Mouse (Mus musculus) splenic B cell, adult 2 months (primary cell): ENCODE data around the gene Ccdc162.

ENCODE experiments used
- DNase-seq: peaks from one replicate; pipeline ENCODE4 v3.0.0-alpha.2; 2011; ENCODE audit warnings: low read depth, low spot score
- H3K27me3 ChIP-seq: 2 replicates; pipeline ENCODE4 v1.6.1; 2012; ENCODE audit warnings: mild to moderate bottlenecking, low read length, moderate library complexity, mixed read lengths; ENCODE audit not compliant: control insufficient read depth, poor library complexity, insufficient read depth, severe bottlenecking
- H3K36me3 ChIP-seq: 2 replicates; pipeline ENCODE4 v1.6.1; 2012; ENCODE audit warnings: mild to moderate bottlenecking, low read length, moderate library complexity, mixed read lengths; ENCODE audit not compliant: control insufficient read depth, poor library complexity, insufficient read depth, severe bottlenecking

Gene Ccdc162

GRCm38 (mm10) chr10:41558401-41558800 is 158.0 kb downstream of the Ccdc162 start:
- Histone ChIP-seq H3K27me3 (no peaks in the 10 kb centered on the region), H3K36me3 (no peaks in the 10 kb centered on the region)
- DNase-seq, result no peak

- H3K27me3 ChIP-seq, result no peaks in the 10 kb centered on the region
- H3K36me3 ChIP-seq, result no peaks in the 10 kb centered on the region
- no peak for DNase-seq
Measured at GRCm38 (mm10) chr10:41555081-41555480, 161.4 kb downstream of the Ccdc162 start.

GRCm38 (mm10) chr10:41553711-41554110 is 162.7 kb downstream of the Ccdc162 start:
- H3K36me3 ChIP-seq, result no peaks in the 10 kb centered on the region
- DNase-seq, result no peak
- no peaks in the 10 kb centered on the region for H3K27me3 ChIP-seq

GRCm38 (mm10) chr10:41552847-41553589 is 163.4 kb downstream of the Ccdc162 start:
- Histone ChIP-seq H3K27me3 (no peaks in the 10 kb centered on the region), H3K36me3 (no peaks in the 10 kb centered on the region)
- peak; percentile 37 for DNase-seq

GRCm38 (mm10) chr10:41552319-41552718 is 164.1 kb downstream of the Ccdc162 start:
- peak; percentile 24 for DNase-seq
- H3K27me3 ChIP-seq, result no peaks in the 10 kb centered on the region
- H3K36me3 ChIP-seq, result no peaks in the 10 kb centered on the region

- no peak for DNase-seq
- Histone ChIP-seq H3K36me3 (no peaks in the 10 kb centered on the region), H3K27me3 (no peaks in the 10 kb centered on the region)
Measured at GRCm38 (mm10) chr10:41550711-41551110, 165.7 kb downstream of the Ccdc162 start.

- Histone ChIP-seq H3K36me3 (no peaks in the 10 kb centered on the region), H3K27me3 (no peaks in the 10 kb centered on the region)
- no peak for DNase-seq
Measured at GRCm38 (mm10) chr10:41546396-41547165, 169.9 kb downstream of the Ccdc162 start.

- no peaks in the 10 kb centered on the region for H3K27me3 ChIP-seq
- DNase-seq, result peak; percentile 11
- H3K36me3 ChIP-seq, result no peaks in the 10 kb centered on the region
Measured at GRCm38 (mm10) chr10:41545224-41545755, 171.1 kb downstream of the Ccdc162 start.

GRCm38 (mm10) chr10:41544481-41545190 is 171.8 kb downstream of the Ccdc162 start:
- Histone ChIP-seq H3K27me3 (no peaks in the 10 kb centered on the region), H3K36me3 (no peaks in the 10 kb centered on the region)
- peak; percentile 63 for DNase-seq

- no peaks in the 10 kb centered on the region for H3K36me3 ChIP-seq
- no peaks in the 10 kb centered on the region for H3K27me3 ChIP-seq
- DNase-seq, result no peak
Measured at GRCm38 (mm10) chr10:41543844-41544243, 172.6 kb downstream of the Ccdc162 start.

GRCm38 (mm10) chr10:41543439-41543838 is 173.0 kb downstream of the Ccdc162 start:
- no peaks in the 10 kb centered on the region for H3K27me3 ChIP-seq
- no peak for DNase-seq
- H3K36me3 ChIP-seq, result no peaks in the 10 kb centered on the region

- Histone ChIP-seq H3K27me3 (no peaks in the 10 kb centered on the region), H3K36me3 (no peaks in the 10 kb centered on the region; the same call in 1 of the 2 replicates)
- DNase-seq, result no peak
Measured at GRCm38 (mm10) chr10:41542057-41542456, 174.4 kb downstream of the Ccdc162 start.

- Histone ChIP-seq H3K36me3 (peaks cover 1% of the 10 kb centered on the region; the same call in 1 of the 2 replicates), H3K27me3 (no peaks in the 10 kb centered on the region)
- DNase-seq, result no peak
Measured at GRCm38 (mm10) chr10:41538986-41539385, 177.4 kb downstream of the Ccdc162 start.

- DNase-seq, result no peak
- Histone ChIP-seq H3K27me3 (no peaks in the 10 kb centered on the region), H3K36me3 (peaks cover 1% of the 10 kb centered on the region; the same call in 1 of the 2 replicates)
Measured at GRCm38 (mm10) chr10:41537983-41538330, 178.5 kb downstream of the Ccdc162 start.
